Mouse (Mus musculus): ENCODE measurements around the gene Fam183b. TPM values are rescaled to one million over a fixed set of nuclear protein-coding genes. Genes with fewer than 3 reads are reported as not detected.

The Fam183b gene
- not detected in 2 replicates for polyA plus RNA-seq (2012; ENCODE audit: low replicate concordance)

GRCm38 (mm10) chr11:58801558-58802228, at the start of gene Fam183b:
TSS of gene Fam183b (minus strand) at chr11:58801960.

GRCm38 (mm10) chr11:58846919-58847461, 45.2 kb upstream of the Fam183b start, which contains the start of gene Gm12258:
TSS of gene Gm12258 (plus strand) at chr11:58847158.

GRCm38 (mm10) chr11:58838951-58839350, 37.2 kb upstream of the Fam183b start, which contains the start of gene Olfr311:
TSS of gene Olfr311 (plus strand) at chr11:58839251.

GRCm38 (mm10) chr11:58828937-58829336, 27.2 kb upstream of the Fam183b start, which contains the start of gene Olfr312:
TSS of gene Olfr312 (plus strand) at chr11:58829237.

GRCm38 (mm10) chr11:58814700-58815099, 12.9 kb upstream of the Fam183b start, which contains the start of gene Olfr313:
TSS of gene Olfr313 (plus strand) at chr11:58815000.

GRCm38 (mm10) chr11:58782480-58783089, 19.2 kb downstream of the Fam183b start, which contains the start of gene Olfr314:
TSS of gene Olfr314 (plus strand) at chr11:58782952.

GRCm38 (mm10) chr11:58772888-58773287, 28.9 kb downstream of the Fam183b start, which contains the start of gene Olfr315:
TSS of gene Olfr315 (plus strand) at chr11:58773188.

GRCm38 (mm10) chr11:58752434-58752833, 49.3 kb downstream of the Fam183b start, which contains the start of gene Olfr316:
TSS of gene Olfr316 (plus strand) at chr11:58752734.

Other genes with a start within 250 kb of the Fam183b start
- gene Olfr328, start 246.3 kb downstream of the Fam183b start, polyA plus RNA-seq (2012; ENCODE audit: low replicate concordance): not detected in 2 replicates
- not detected in 2 replicates for gene Olfr224, start 231.4 kb downstream of the Fam183b start, polyA plus RNA-seq (2012; ENCODE audit: low replicate concordance)
- not detected in 2 replicates for gene Olfr325, start 224.2 kb downstream of the Fam183b start, polyA plus RNA-seq (2012; ENCODE audit: low replicate concordance)
- not detected in 2 replicates for gene Olfr324, start 206.8 kb downstream of the Fam183b start, polyA plus RNA-seq (2012; ENCODE audit: low replicate concordance)
- not detected in 2 replicates for gene 2210407C18Rik, start 185.9 kb downstream of the Fam183b start, polyA plus RNA-seq (2012; ENCODE audit: low replicate concordance)
- not detected in 2 replicates for gene Olfr323, start 171.5 kb downstream of the Fam183b start, polyA plus RNA-seq (2012; ENCODE audit: low replicate concordance)
- gene Trim58, start 161.5 kb downstream of the Fam183b start, polyA plus RNA-seq (2012; ENCODE audit: low replicate concordance): 6.6 and 10.6 TPM in 2 replicates
- gene Olfr322, start 143.2 kb downstream of the Fam183b start, polyA plus RNA-seq (2012; ENCODE audit: low replicate concordance): not detected in 2 replicates
- gene Olfr320, start 120.9 kb downstream of the Fam183b start, polyA plus RNA-seq (2012; ENCODE audit: low replicate concordance): not detected in 2 replicates
- gene Olfr319, start 102.8 kb downstream of the Fam183b start, polyA plus RNA-seq (2012; ENCODE audit: low replicate concordance): not detected in 2 replicates
- gene Olfr318, start 77.9 kb downstream of the Fam183b start, polyA plus RNA-seq (2012; ENCODE audit: low replicate concordance): not detected in 2 replicates
- not detected in 2 replicates for gene Olfr317, start 62.7 kb downstream of the Fam183b start, polyA plus RNA-seq (2012; ENCODE audit: low replicate concordance)
- not detected in 2 replicates for gene Olfr316, start 49.2 kb downstream of the Fam183b start, polyA plus RNA-seq (2012; ENCODE audit: low replicate concordance)
- not detected in 2 replicates for gene Olfr315, start 28.8 kb downstream of the Fam183b start, polyA plus RNA-seq (2012; ENCODE audit: low replicate concordance)
- gene Olfr314, start 19.0 kb downstream of the Fam183b start, polyA plus RNA-seq (2012; ENCODE audit: low replicate concordance): not detected in 2 replicates
- gene Olfr313, start 13.0 kb upstream of the Fam183b start, polyA plus RNA-seq (2012; ENCODE audit: low replicate concordance): not detected in 2 replicates
- gene Olfr312, start 27.3 kb upstream of the Fam183b start, polyA plus RNA-seq (2012; ENCODE audit: low replicate concordance): not detected in 2 replicates
- gene Olfr311, start 37.3 kb upstream of the Fam183b start, polyA plus RNA-seq (2012; ENCODE audit: low replicate concordance): not detected in 2 replicates
- gene Gm12258, start 45.2 kb upstream of the Fam183b start, polyA plus RNA-seq (2012; ENCODE audit: low replicate concordance): 0.10 and 0.71 TPM in 2 replicates
- gene 2810021J22Rik, start 65.3 kb upstream of the Fam183b start, polyA plus RNA-seq (2012; ENCODE audit: low replicate concordance): 0.43 TPM in 1 of 2 replicates, not detected in the other
- 0.25 and 0.43 TPM in 2 replicates for gene Zfp39, start 102.3 kb upstream of the Fam183b start, polyA plus RNA-seq (2012; ENCODE audit: low replicate concordance)
- gene Btnl10, start 115.9 kb upstream of the Fam183b start, polyA plus RNA-seq (2012; ENCODE audit: low replicate concordance): 52.1 and 76.9 TPM in 2 replicates
- 629 and 745 TPM in 2 replicates for gene Rnf187, start 137.0 kb upstream of the Fam183b start, polyA plus RNA-seq (2012; ENCODE audit: low replicate concordance)
- 8.1 and 47.9 TPM in 2 replicates for gene Hist3h2ba, start 147.0 kb upstream of the Fam183b start, polyA plus RNA-seq (2012; ENCODE audit: low replicate concordance)
- gene Hist3h2a, start 152.7 kb upstream of the Fam183b start, polyA plus RNA-seq (2012; ENCODE audit: low replicate concordance): 8.3 and 12.0 TPM in 2 replicates
- 0.18 TPM in 1 of 2 replicates, not detected in the other for gene Trim17, start 152.7 kb upstream of the Fam183b start, polyA plus RNA-seq (2012; ENCODE audit: low replicate concordance)
- gene Trim11, start 176.1 kb upstream of the Fam183b start, polyA plus RNA-seq (2012; ENCODE audit: low replicate concordance): 53.8 and 55.6 TPM in 2 replicates